Mouse (Mus musculus) spleen, adult 2 months (tissue): ENCODE results near the gene Ttll9.

ENCODE experiments used
- CTCF ChIP-seq: fragments of 200-500 bp; IDR thresholded peaks from 2 replicates; pipeline ENCODE4 v1.5.1; 2011; ENCODE audit warnings: mild to moderate bottlenecking, inconsistent platforms; ENCODE audit not compliant: insufficient read depth, insufficient read length, insufficient replicate concordance; ENCODE audit errors: extremely low read depth
- POLR2A ChIP-seq: fragments of 200-500 bp; IDR thresholded peaks from 2 replicates; pipeline ENCODE4 v1.6.1; 2011; ENCODE audit warnings: low read depth, low read length, inconsistent platforms

DNA sequence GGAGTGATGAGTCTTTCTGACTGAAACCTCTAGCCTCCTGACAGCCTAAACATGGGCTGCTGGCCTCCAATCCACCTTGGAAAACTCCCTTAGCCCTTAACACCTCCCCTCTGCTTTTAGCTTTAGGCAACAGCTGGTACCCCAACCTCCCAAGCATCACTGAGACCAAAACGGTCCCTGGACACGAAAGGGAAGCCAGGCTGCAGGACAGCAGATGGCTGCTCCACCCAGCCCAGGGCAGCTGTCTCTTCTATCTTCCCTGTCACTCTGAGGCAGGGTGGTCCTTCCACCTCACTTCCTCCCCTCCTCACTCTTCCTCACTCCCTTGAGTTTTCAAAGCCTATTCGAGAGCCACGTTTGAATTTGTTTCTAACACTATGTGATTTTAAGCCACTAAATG is 68.1 kb downstream of the Ttll9 start:
- no peak for TF ChIP-seq POLR2A
- TF ChIP-seq CTCF, result no peak
